Mouse (Mus musculus): ENCODE results near the gene Gpr179.

GRCm38 (mm10) chr11:97352935-97353597, 1.2 kb upstream of the Gpr179 start:
- no peak for TF ChIP-seq POLR2A (IDR thresholded peaks at IDR 0.05; ENCODE audit: insufficient read depth, low read depth, low read length)
- no peak for TF ChIP-seq CTCF (IDR thresholded peaks at IDR 0.05; ENCODE audit: insufficient read depth, low read depth, low read length)

Measured in olfactory bulb, adult 2 months (tissue).